Mouse (Mus musculus): ENCODE measurements at regions not wholly inside any gene's neighbourhood (a gene's known extent, or its start where the extent isn't known, plus 50 kb on each side); places are given as distances from the start of the nearest gene placed in this dataset.

DNA sequence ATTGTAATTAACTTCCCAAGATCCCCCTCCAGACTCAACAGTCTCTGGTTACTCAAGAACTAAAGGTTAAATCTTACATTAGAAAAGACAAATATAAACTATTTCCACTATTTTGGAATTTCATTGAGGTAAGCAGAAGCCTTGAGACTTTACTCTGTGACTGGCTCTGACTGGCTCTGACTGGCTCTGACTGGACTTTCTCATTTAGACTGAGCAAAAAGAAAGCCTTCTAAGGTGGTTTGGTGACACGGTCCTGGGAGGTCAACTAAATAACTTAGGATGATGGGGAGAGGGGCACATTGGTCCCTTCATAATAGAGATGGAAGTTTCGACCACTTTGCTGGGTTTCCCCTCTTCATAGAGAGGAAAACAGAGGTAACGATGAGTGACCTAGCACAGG, 243.3 kb upstream of the Nfe2l3 start:
- H3K27me3 ChIP-seq (ENCODE audit: poor library complexity, severe bottlenecking), result peaks cover 100% of the 10 kb centered on the region
- no peaks in the 10 kb centered on the region for H3K9me3 ChIP-seq
- H3K27ac ChIP-seq, result no peak overlapping the region
- H3K4me1 ChIP-seq, result peaks cover 10% of the 10 kb centered on the region
- no peak for DNase-seq (ENCODE audit: extremely low spot score, low spot score)
- no peaks in the 10 kb centered on the region for H3K36me3 ChIP-seq (replicated peaks)
- WGBS, result 83% methylated on average over 3 of the region's 3 CpGs
- no peak overlapping the region for H3K4me3 ChIP-seq

GRCm38 (mm10) chr6:51192826-51193225, 239.6 kb upstream of the Nfe2l3 start:
- peaks cover 96% of the 10 kb centered on the region for H3K27me3 ChIP-seq (ENCODE audit: poor library complexity, severe bottlenecking)
- no peaks in the 10 kb centered on the region for H3K36me3 ChIP-seq (replicated peaks)
- H3K9me3 ChIP-seq, result no peaks in the 10 kb centered on the region
- 35% methylated on average over 8 of the region's 8 CpGs for WGBS
- no peak for DNase-seq (ENCODE audit: extremely low spot score, low spot score)
- H3K27ac ChIP-seq, result no peak overlapping the region
- no peak overlapping the region for H3K4me3 ChIP-seq
- H3K4me1 ChIP-seq, result peaks cover 10% of the 10 kb centered on the region

DNA sequence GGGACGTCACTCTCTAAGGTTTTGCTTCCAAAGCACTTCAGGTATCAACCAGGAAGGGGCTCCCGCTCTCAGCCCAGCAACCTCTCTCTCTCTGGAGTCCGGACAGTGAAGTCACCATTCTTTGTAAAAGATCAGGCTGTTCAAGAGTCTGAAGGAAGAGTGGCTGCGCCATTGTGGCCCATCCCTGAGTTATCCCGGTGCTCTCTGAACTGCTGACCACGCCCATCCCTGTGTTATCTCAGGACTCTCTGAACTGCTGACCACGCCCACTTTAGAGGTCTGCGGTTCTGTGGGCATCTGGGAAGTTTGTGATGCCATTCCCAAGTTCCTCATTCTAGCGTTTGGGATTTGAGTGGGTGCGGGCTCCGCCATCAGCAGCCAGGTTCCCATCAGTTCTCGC, 239.1 kb upstream of the Nfe2l3 start:
- no peak for DNase-seq (ENCODE audit: extremely low spot score, low spot score)
- H3K4me3 ChIP-seq, result peak overlapping the region; percentile 14; the same call in 1 of the 2 replicates
- peaks cover 10% of the 10 kb centered on the region for H3K4me1 ChIP-seq
- WGBS, result 11% methylated on average over 12 of the region's 12 CpGs
- no peak overlapping the region for H3K27ac ChIP-seq
- H3K9me3 ChIP-seq, result no peaks in the 10 kb centered on the region
- peaks cover 90% of the 10 kb centered on the region for H3K27me3 ChIP-seq (ENCODE audit: poor library complexity, severe bottlenecking)
- no peaks in the 10 kb centered on the region for H3K36me3 ChIP-seq (replicated peaks)

GRCm38 (mm10) chr6:51196391-51196790, 236.1 kb upstream of the Nfe2l3 start:
- Histone ChIP-seq H3K4me3 (no peak overlapping the region), H3K27me3 (ENCODE audit: poor library complexity, severe bottlenecking) (peaks cover 64% of the 10 kb centered on the region), H3K36me3 (replicated peaks) (no peaks in the 10 kb centered on the region), H3K4me1 (peaks cover 10% of the 10 kb centered on the region), H3K27ac (no peak overlapping the region), H3K9me3 (no peaks in the 10 kb centered on the region)
- no peak for DNase-seq (ENCODE audit: extremely low spot score, low spot score)
- 89% methylated on average over 2 of the region's 2 CpGs for WGBS

DNA sequence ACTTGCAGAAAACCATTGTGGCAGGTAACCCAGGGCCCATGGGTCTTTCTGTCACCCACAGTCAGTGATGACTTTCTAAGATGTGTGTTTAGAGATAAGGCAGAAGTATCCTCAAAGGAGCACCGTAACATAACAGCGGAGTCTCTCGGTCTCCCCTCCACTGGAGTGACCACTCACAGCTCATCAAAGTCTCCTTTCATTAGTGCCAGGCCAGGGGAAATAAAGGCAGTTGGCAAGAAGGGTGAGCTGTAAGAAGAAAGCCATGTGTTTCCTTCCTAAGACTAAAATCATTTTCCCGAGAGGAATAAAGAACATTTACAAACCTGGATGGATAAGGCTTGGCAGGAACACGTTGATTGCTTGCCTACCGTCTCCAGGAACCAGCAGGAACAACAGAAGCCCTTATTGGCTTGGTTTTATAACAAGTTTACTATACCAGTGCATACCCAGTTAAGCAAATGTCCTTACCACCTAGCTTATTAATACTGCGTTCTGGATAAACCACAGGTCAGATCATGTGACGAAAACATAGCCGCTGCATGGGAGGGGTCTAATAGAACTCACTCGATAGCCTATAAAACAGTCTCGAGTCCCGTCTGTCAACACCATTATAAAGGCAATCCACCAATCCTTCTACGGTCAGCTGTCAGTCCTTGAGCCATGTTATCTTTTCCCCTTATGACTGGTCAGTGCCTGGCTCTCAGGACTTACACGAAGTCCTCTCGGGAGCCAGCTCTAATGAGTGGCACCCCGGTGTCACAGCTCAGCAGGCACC, 235.3 kb upstream of the Nfe2l3 start:
- H3K27me3 ChIP-seq (ENCODE audit: poor library complexity, severe bottlenecking), result peaks cover 56% of the 10 kb centered on the region
- peaks cover 10% of the 10 kb centered on the region for H3K4me1 ChIP-seq
- H3K36me3 ChIP-seq (replicated peaks), result no peaks in the 10 kb centered on the region
- no peaks in the 10 kb centered on the region for H3K9me3 ChIP-seq
- no peak overlapping the region for H3K27ac ChIP-seq
- DNase-seq (ENCODE audit: extremely low spot score, low spot score), result no peak
- no peak overlapping the region for H3K4me3 ChIP-seq
- 84% methylated on average over 16 of the region's 16 CpGs for WGBS

DNA sequence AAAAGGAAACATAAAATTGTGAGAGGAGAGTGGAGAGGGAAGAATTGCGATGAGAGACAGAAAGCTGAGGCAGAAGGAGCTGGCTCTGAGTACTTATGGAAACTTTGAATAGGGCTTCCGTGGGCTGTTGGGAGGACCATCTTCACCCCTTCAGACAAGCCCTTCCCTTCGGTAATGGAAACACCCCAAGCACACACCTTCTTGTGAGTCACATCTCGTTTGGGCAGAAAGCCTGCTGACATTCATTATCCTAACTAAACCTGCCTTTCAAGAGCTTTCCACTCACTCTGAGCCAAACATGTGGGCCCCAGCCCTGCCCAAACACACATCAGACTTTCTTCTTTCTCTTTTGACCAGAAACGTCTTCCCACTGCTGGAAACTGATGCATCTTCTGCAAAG, 232.3 kb upstream of the Nfe2l3 start:
- Histone ChIP-seq H3K27ac (no peak overlapping the region), H3K4me3 (no peak overlapping the region), H3K4me1 (no peaks in the 10 kb centered on the region), H3K27me3 (ENCODE audit: poor library complexity, severe bottlenecking) (peaks cover 38% of the 10 kb centered on the region), H3K36me3 (replicated peaks) (no peaks in the 10 kb centered on the region), H3K9me3 (no peaks in the 10 kb centered on the region)
- no peak for DNase-seq (ENCODE audit: extremely low spot score, low spot score)
- WGBS, result 76% methylated on average over 5 of the region's 5 CpGs

DNA sequence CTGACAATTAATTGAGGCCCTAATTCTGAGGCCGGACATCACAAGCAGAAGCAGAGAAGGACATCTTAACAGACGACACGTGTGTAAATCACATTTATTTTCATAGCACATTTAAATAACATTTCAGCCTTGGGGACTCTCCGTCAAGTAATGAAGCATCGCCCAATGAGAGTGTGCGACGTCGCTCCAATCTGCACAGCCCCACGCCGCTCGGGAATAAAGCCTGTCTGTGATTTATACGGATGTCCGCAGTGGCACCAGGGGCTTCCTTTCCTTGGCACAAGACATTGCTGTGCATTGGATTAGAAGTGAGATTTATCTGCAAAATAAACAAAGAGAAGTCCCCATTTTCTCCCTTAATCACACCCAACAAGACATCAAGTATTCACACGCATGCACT, 231.6 kb upstream of the Nfe2l3 start:
- Histone ChIP-seq H3K27ac (no peak overlapping the region), H3K36me3 (replicated peaks) (no peaks in the 10 kb centered on the region)
- WGBS, result 91% methylated on average over 14 of the region's 14 CpGs

GRCm38 (mm10) chr6:51204306-51204705, 228.2 kb upstream of the Nfe2l3 start:
- 73% methylated on average over 3 of the region's 3 CpGs for WGBS
- H3K4me1 ChIP-seq, result peaks cover 17% of the 10 kb centered on the region
- peaks cover 50% of the 10 kb centered on the region for H3K27me3 ChIP-seq (ENCODE audit: poor library complexity, severe bottlenecking)
- H3K36me3 ChIP-seq (replicated peaks), result no peaks in the 10 kb centered on the region
- DNase-seq (ENCODE audit: extremely low spot score, low spot score), result no peak
- H3K27ac ChIP-seq, result no peak overlapping the region
- no peaks in the 10 kb centered on the region for H3K9me3 ChIP-seq
- H3K4me3 ChIP-seq, result no peak overlapping the region

More for the DNA sequence above, 231.6 kb upstream of the Nfe2l3 start:
- Histone ChIP-seq H3K4me3 (no peak overlapping the region), H3K4me1 (no peaks in the 10 kb centered on the region), H3K27me3 (ENCODE audit: poor library complexity, severe bottlenecking) (peaks cover 39% of the 10 kb centered on the region), H3K9me3 (no peaks in the 10 kb centered on the region)
- DNase-seq (ENCODE audit: extremely low spot score, low spot score), result no peak

GRCm38 (mm10) chr6:51205411-51205810, 227.1 kb upstream of the Nfe2l3 start:
- peaks cover 17% of the 10 kb centered on the region for H3K4me1 ChIP-seq
- DNase-seq (ENCODE audit: extremely low spot score, low spot score), result no peak
- WGBS, result 86% methylated on average over 11 of the region's 11 CpGs
- H3K27ac ChIP-seq, result no peak overlapping the region
- peaks cover 46% of the 10 kb centered on the region for H3K27me3 ChIP-seq (ENCODE audit: poor library complexity, severe bottlenecking)
- H3K4me3 ChIP-seq, result no peak overlapping the region
- no peaks in the 10 kb centered on the region for H3K36me3 ChIP-seq (replicated peaks)
- H3K9me3 ChIP-seq, result no peaks in the 10 kb centered on the region

GRCm38 (mm10) chr6:51206712-51207505, 225.6 kb upstream of the Nfe2l3 start:
- no peaks in the 10 kb centered on the region for H3K36me3 ChIP-seq (replicated peaks)
- H3K27ac ChIP-seq, result no peak overlapping the region
- H3K4me3 ChIP-seq, result peak overlapping the region; percentile 37; the same call in 1 of the 2 replicates
- DNase-seq (ENCODE audit: extremely low spot score, low spot score), result peak; percentile 75
- 6% methylated on average over 11 of the region's 11 CpGs for WGBS
- H3K27me3 ChIP-seq (ENCODE audit: poor library complexity, severe bottlenecking), result peaks cover 46% of the 10 kb centered on the region
- no peaks in the 10 kb centered on the region for H3K9me3 ChIP-seq
- peaks cover 17% of the 10 kb centered on the region for H3K4me1 ChIP-seq

GRCm38 (mm10) chr6:51207587-51208361, 224.7 kb upstream of the Nfe2l3 start:
- peak; percentile 27 for DNase-seq (ENCODE audit: extremely low spot score, low spot score)
- no peaks in the 10 kb centered on the region for H3K36me3 ChIP-seq (replicated peaks)
- H3K27me3 ChIP-seq (ENCODE audit: poor library complexity, severe bottlenecking), result peaks cover 44% of the 10 kb centered on the region
- H3K4me3 ChIP-seq, result peak overlapping the region; percentile 37
- H3K4me1 ChIP-seq, result peaks cover 17% of the 10 kb centered on the region
- H3K27ac ChIP-seq, result peak overlapping the region; percentile 56; the same call in 1 of the 2 replicates
- 1% methylated on average over 21 of the region's 21 CpGs for WGBS
- H3K9me3 ChIP-seq, result no peaks in the 10 kb centered on the region

DNA sequence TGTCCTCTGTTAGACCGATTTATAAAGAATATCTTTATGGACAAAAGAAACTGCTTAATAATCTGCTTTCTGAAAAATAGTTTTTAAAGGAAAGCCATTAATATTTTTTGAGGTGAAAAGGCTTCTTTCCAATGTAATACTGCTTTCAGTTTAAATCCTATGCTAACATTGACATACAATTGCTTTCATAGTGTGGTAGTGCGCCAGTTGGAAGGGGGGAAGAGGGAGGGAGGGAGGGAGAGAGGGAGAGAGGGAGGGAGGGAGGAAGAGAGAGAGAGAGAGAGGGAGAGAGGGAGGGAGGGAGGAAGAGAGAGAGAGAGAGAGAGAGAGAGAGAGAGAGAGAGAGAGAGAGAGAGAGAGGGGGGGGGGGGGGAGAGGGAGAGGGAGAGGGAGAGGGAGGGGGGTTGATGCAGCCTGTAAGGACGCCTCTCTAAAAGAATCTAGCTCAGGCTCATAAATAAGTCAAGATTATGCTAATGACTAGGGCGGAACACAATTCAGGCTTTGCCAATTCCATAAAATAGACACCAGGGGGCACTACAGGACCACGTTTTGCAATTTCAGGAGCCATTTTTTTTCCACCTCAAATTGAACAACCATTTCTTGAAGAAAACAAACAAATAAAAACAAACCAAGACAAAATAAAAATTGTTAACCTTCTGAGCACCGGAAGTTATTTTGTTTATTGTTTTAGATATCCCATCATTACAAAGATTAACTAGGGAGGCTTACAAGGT, 223.6 kb upstream of the Nfe2l3 start:
- DNase-seq (ENCODE audit: extremely low spot score, low spot score), result peak; percentile 65
- Histone ChIP-seq H3K27ac (peak overlapping the region; percentile 72), H3K4me3 (no peak overlapping the region), H3K27me3 (ENCODE audit: poor library complexity, severe bottlenecking) (peaks cover 42% of the 10 kb centered on the region), H3K36me3 (replicated peaks) (no peaks in the 10 kb centered on the region), H3K9me3 (no peaks in the 10 kb centered on the region), H3K4me1 (peaks cover 17% of the 10 kb centered on the region)
- WGBS, result 3% methylated on average over 6 of the region's 6 CpGs

Measured in forebrain, embryonic 10.5 days (tissue).